Mouse (Mus musculus): ENCODE results near the gene Spdye4c. TPM values are rescaled to one million over a fixed set of nuclear protein-coding genes. Genes with fewer than 3 reads are reported as not detected.

Spdye4c gene
- polyA plus RNA-seq, 1 experiment, result not detected

- no peak for TF ChIP-seq POLR2A (IDR thresholded peaks at IDR 0.05; ENCODE audit: low read depth, low read length)
- TF ChIP-seq CTCF (IDR thresholded peaks at IDR 0.05; ENCODE audit: extremely low read depth, insufficient read length, insufficient replicate concordance, low read depth, low read length), result peak; percentile 28; the same call in 1 of the 2 replicates
- H3K4me3 ChIP-seq (ENCODE audit: low read depth, low read length), result no peak overlapping the region
- no peaks in the 10 kb centered on the region for H3K27me3 ChIP-seq (ENCODE audit: control insufficient read depth, insufficient read depth, low read length)
- peaks cover 8% of the 10 kb centered on the region; the same call in 1 of the 2 replicates for H3K4me1 ChIP-seq (ENCODE audit: control insufficient read depth, insufficient read depth, insufficient read length, low read length)
- 67% methylated on average over 10 of the region's 10 CpGs for WGBS
- peak overlapping the region; percentile 29; the same call in 1 of the 2 replicates for H3K27ac ChIP-seq (ENCODE audit: insufficient read depth, low read depth, low read length)
- no peaks in the 10 kb centered on the region for H3K36me3 ChIP-seq (ENCODE audit: control insufficient read depth, insufficient read depth, low read length)
Observed at GRCm38 (mm10) chr2:128566304-128567147, 24.5 kb upstream of the Spdye4c start.

GRCm38 (mm10) chr2:128568018-128568417, 23.0 kb upstream of the Spdye4c start:
- 55% methylated on average over 6 of the region's 6 CpGs for WGBS
- TF ChIP-seq CTCF (IDR thresholded peaks at IDR 0.05; ENCODE audit: extremely low read depth, insufficient read length, insufficient replicate concordance, low read depth, low read length) (no peak), POLR2A (IDR thresholded peaks at IDR 0.05; ENCODE audit: low read depth, low read length) (no peak)
- H3K4me3 ChIP-seq (ENCODE audit: low read depth, low read length), result no peak overlapping the region

GRCm38 (mm10) chr2:128568490-128568889, 22.5 kb upstream of the Spdye4c start:
- Histone ChIP-seq H3K27me3 (ENCODE audit: control insufficient read depth, insufficient read depth, low read length) (no peaks in the 10 kb centered on the region), H3K27ac (ENCODE audit: insufficient read depth, low read depth, low read length) (peak overlapping the region; percentile 18; the same call in 1 of the 2 replicates), H3K4me1 (ENCODE audit: control insufficient read depth, insufficient read depth, insufficient read length, low read length) (peaks cover 8% of the 10 kb centered on the region; the same call in 1 of the 2 replicates), H3K36me3 (ENCODE audit: control insufficient read depth, insufficient read depth, low read length) (no peaks in the 10 kb centered on the region), H3K4me3 (ENCODE audit: low read depth, low read length) (no peak overlapping the region)
- no peak for TF ChIP-seq CTCF (IDR thresholded peaks at IDR 0.05; ENCODE audit: extremely low read depth, insufficient read length, insufficient replicate concordance, low read depth, low read length)
- no peak for TF ChIP-seq POLR2A (IDR thresholded peaks at IDR 0.05; ENCODE audit: low read depth, low read length)
- WGBS, result 36% methylated on average over 4 of the region's 4 CpGs

More at GRCm38 (mm10) chr2:128568018-128568417, 23.0 kb upstream of the Spdye4c start:
- no peaks in the 10 kb centered on the region for H3K27me3 ChIP-seq (ENCODE audit: control insufficient read depth, insufficient read depth, low read length)
- peaks cover 8% of the 10 kb centered on the region; the same call in 1 of the 2 replicates for H3K4me1 ChIP-seq (ENCODE audit: control insufficient read depth, insufficient read depth, insufficient read length, low read length)
- H3K27ac ChIP-seq (ENCODE audit: insufficient read depth, low read depth, low read length), result peak overlapping the region; percentile 18; the same call in 1 of the 2 replicates
- H3K36me3 ChIP-seq (ENCODE audit: control insufficient read depth, insufficient read depth, low read length), result no peaks in the 10 kb centered on the region

- 80% methylated on average over 4 of the region's 4 CpGs for WGBS
- H3K36me3 ChIP-seq (ENCODE audit: control insufficient read depth, insufficient read depth, low read length), result no peaks in the 10 kb centered on the region
- H3K27me3 ChIP-seq (ENCODE audit: control insufficient read depth, insufficient read depth, low read length), result no peaks in the 10 kb centered on the region
- no peak overlapping the region for H3K27ac ChIP-seq (ENCODE audit: insufficient read depth, low read depth, low read length)
- peaks cover 8% of the 10 kb centered on the region; the same call in 1 of the 2 replicates for H3K4me1 ChIP-seq (ENCODE audit: control insufficient read depth, insufficient read depth, insufficient read length, low read length)
- no peak for TF ChIP-seq POLR2A (IDR thresholded peaks at IDR 0.05; ENCODE audit: low read depth, low read length)
- no peak for TF ChIP-seq CTCF (IDR thresholded peaks at IDR 0.05; ENCODE audit: extremely low read depth, insufficient read length, insufficient replicate concordance, low read depth, low read length)
- H3K4me3 ChIP-seq (ENCODE audit: low read depth, low read length), result no peak overlapping the region
Observed at GRCm38 (mm10) chr2:128571001-128571400, 20.0 kb upstream of the Spdye4c start.

GRCm38 (mm10) chr2:128572726-128573624, 18.0 kb upstream of the Spdye4c start:
- H3K4me1 ChIP-seq (ENCODE audit: control insufficient read depth, insufficient read depth, insufficient read length, low read length), result peaks cover 3% of the 10 kb centered on the region; the same call in 1 of the 2 replicates
- WGBS, result 41% methylated on average over 16 of the region's 16 CpGs
- H3K27ac ChIP-seq (ENCODE audit: insufficient read depth, low read depth, low read length), result 0 out of 2 replicates have a peak overlapping the region, but pooled peaks have one; percentile 9
- H3K36me3 ChIP-seq (ENCODE audit: control insufficient read depth, insufficient read depth, low read length), result no peaks in the 10 kb centered on the region
- H3K4me3 ChIP-seq (ENCODE audit: low read depth, low read length), result no peak overlapping the region
- H3K27me3 ChIP-seq (ENCODE audit: control insufficient read depth, insufficient read depth, low read length), result no peaks in the 10 kb centered on the region
- no peak for TF ChIP-seq POLR2A (IDR thresholded peaks at IDR 0.05; ENCODE audit: low read depth, low read length)
- peak; percentile 42; the same call in 1 of the 2 replicates for TF ChIP-seq CTCF (IDR thresholded peaks at IDR 0.05; ENCODE audit: extremely low read depth, insufficient read length, insufficient replicate concordance, low read depth, low read length)

GRCm38 (mm10) chr2:128582881-128583280, 8.1 kb upstream of the Spdye4c start:
- no peak for TF ChIP-seq CTCF (IDR thresholded peaks at IDR 0.05; ENCODE audit: extremely low read depth, insufficient read length, insufficient replicate concordance, low read depth, low read length)

More at GRCm38 (mm10) chr2:128582881-128583280, 8.1 kb upstream of the Spdye4c start:
- Histone ChIP-seq H3K4me3 (ENCODE audit: low read depth, low read length) (no peak overlapping the region), H3K36me3 (ENCODE audit: control insufficient read depth, insufficient read depth, low read length) (no peaks in the 10 kb centered on the region), H3K27ac (ENCODE audit: insufficient read depth, low read depth, low read length) (no peak overlapping the region), H3K27me3 (ENCODE audit: control insufficient read depth, insufficient read depth, low read length) (no peaks in the 10 kb centered on the region), H3K4me1 (ENCODE audit: control insufficient read depth, insufficient read depth, insufficient read length, low read length) (peaks cover 3% of the 10 kb centered on the region)
- WGBS, result 86% methylated on average over 5 of the region's 5 CpGs

Measured in small intestine, adult 2 months (tissue).